Mouse (Mus musculus) embryonic stem cell, embryonic (primary cell): ENCODE data around the gene Cryba4.

ENCODE experiments used
- CTCF ChIA-PET, 4 experiments: fragments of 300-600 bp in 2 of 4; fragments of 350-600 bp in 2 of 4; sonication (Branson Sonifier 250); formaldehyde crosslinking; loops; one replicate each; lab custom pipeline; 2022; ENCODE audit warnings: inconsistent platforms in 2 of 4; lab: Charles Lee
- POLR2A ChIA-PET, 4 experiments: fragments of 300-600 bp in 2 of 4; fragments of 350-600 bp in 2 of 4; sonication (Branson Sonifier 250); formaldehyde crosslinking; loops; one replicate each; lab custom pipeline; 2022; ENCODE audit warnings: antibody characterized with exemption in 4 of 4, inconsistent platforms in 1 of 4; lab: Charles Lee

The Cryba4 gene

DNA sequence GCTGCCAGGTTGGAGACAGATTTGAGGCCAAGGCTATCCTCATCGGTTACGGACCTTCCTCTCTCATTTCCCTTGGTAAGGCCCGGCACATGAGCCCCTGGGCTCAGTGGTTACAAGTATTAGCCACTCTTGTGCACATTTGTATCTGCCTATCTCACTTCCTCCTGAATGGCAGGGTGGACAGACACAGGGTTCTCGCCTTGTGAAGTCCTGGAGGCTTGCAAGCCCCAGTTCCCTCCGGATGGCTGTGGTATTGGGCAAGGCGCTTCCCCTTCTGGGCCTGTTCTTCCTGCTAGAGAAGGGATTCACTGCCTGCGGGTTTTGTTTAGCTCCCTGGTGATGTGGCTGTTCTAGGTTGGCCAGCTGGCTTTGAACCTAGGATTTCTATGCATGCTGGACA is 27.8 kb upstream of the Cryba4 start:
- POLR2A ChIA-PET: interaction anchor here in 2 of 4 experiments (1.0 to 4.2 kb wide), 11 partner anchors 7 to 78 kb away, joined by 3 to 25 read pairs (median 5); no protein-coding TSS in a partner anchor

DNA sequence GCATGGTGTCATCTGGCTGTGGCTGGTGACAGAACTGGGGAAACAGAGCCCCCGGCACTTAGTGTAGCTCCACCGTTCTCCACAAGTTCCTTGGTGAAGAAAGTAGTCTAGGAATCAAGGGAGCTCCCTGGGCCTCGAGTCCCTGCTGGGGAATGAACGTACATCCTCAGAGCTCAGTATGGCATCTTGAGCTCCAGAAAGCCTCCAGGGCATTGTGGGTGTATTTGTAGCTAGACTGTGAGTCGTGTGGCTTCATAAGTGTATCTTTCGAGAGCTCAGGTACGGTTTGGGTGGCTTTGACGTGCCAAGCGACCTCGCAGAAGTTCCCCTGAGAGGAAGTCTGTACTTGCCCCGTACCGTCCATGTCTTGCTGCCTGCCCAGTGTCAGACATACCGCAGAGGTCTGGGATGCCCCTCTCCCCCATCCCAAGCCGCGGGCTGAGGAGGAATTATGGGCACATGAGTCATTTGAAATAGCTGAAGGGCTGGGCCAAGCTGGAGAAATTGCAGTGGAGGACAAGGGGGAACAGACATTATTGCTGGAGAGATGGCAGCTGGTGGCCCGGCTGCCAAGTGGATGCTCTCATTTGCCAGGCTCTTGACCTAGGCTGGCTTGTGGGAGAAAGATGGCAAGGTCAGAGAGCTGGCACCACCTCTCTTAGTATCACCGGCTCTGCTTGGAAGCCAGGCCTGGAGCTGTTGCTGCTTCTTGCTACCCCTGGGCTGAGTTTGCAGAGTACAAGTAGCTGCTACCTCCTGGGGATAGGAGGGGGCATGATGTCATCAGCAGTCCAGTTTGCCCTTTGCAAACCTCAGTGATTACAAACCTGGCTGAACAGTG is 27.1 kb upstream of the Cryba4 start:
- CTCF ChIA-PET: interaction anchor here in 2 of 4 experiments (0.5 to 1.4 kb wide), 2 partner anchors 39 to 786 kb away, joined by 4 read pairs; no protein-coding TSS in a partner anchor
- POLR2A ChIA-PET: interaction anchor here in 2 of 4 experiments (0.6 to 4.2 kb wide), 15 partner anchors 8 to 274 kb away, joined by 3 to 25 read pairs (median 3); no protein-coding TSS in a partner anchor

More for the DNA sequence above, 27.8 kb upstream of the Cryba4 start:
- CTCF ChIA-PET: interaction anchor here in 1 of 4 experiments (1.4 kb wide), 1 partner anchor 39 kb away, joined by 4 read pairs; no protein-coding TSS in a partner anchor

DNA sequence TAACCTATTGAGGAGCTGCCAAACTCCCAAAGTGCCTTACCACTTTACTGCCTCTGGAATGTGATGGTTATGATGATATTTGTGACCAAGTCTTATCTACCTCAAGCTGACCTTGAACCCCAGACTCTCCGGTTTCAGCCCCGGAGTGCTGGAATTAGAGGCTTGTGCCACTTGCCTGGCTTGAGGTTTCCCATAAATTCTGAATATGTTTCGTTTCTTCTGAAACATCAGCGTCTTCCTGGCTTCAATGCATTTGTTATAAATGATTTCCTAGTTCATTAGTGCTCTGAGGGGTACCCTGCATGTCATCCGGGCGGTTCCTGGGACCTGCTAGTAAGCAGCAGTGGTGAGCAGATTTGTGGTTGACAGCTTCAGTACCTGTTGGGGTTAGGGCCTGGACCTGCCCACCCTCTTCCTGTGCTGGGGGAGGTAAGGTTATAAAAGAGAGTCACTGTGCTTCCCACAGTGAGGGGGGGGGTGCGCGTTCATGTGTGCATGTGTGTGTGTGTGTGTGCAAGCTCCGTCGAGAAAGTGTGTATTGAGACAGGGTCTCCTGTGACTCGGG is 25.7 kb upstream of the Cryba4 start:
- ChIA-PET POLR2A (interaction anchor here in 2 of 4 experiments (1.0 to 3.4 kb wide), 5 partner anchors 8 to 42 kb away, joined by 3 to 40 read pairs (median 8); no protein-coding TSS in a partner anchor), CTCF (interaction anchor here in 1 of 4 experiments (0.7 kb wide), 1 partner anchor 16 kb away, joined by 3 read pairs; no protein-coding TSS in a partner anchor)

DNA sequence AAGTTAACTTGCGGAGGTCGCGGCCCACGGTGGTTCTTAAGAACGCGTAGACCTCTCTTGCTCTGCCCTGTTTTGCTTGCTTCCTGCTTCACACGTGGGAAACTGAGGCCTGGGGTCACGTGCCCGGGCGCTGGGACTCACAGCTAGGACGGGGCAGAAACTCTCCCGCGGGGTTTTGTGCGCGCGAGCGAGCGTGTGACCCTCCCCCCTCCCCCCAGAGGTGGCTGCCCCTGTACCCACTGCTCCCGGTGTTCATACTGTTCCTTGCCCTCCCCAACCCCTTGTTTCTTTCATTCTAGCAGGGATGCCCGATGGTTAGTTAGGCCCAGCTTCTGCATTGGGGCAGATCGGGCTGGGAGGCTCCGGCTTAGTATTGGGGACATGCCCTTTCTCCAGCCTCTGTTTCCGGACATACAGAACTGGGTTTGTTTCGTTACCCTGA is 24.6 kb upstream of the Cryba4 start:
- ChIA-PET CTCF (interaction anchor here in 3 of 4 experiments (0.7 to 1.2 kb wide), 10 partner anchors 12 to 199 kb away, joined by 3 to 8 read pairs (median 3); no protein-coding TSS in a partner anchor), POLR2A (interaction anchor here (0.6 to 3.4 kb wide), 46 partner anchors 9 to 1828 kb away, joined by 3 to 40 read pairs (median 4); partner anchors contain the start of genes Fbrsl1 (in 1 of the 4), Hps4 (in 1 of the 4), Srrd (in 1 of the 4) and Tfip11 (in 1 of the 4))

DNA sequence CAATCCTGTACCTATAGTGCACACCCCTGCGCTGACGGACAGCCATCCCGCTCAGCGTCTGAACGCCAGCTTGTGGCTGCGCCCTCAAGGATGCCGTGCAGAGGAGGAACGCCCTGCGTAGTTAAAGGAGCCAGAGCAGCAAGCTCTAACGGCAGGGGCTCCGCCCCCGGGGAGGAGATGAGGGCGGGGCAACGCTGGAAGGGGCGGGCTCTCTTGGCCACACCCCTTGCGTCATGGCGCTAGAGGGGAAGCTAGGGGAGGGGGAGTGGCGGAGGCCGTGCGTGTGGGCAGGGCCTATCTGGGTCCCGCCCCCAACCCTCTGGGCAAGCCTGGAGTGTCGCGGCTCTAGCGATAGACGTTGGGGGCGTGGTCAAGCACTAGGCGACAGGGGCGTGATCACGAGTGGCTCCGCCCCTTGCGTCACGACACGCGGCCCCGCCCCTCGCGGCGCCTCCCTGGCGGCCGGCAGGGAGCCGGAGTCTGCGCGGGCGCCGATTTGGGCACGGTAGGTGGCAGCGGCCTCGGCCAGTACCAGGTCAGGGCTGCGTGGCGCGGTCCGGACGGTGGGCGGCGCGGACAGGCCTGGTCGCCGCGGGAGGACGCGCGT is 24.1 kb upstream of the Cryba4 start, which contains the start of gene Tpst2:
Gene Tpst2, plus strand, starts transcription at position 425 of the 607 bp plus-strand sequence.
- CTCF ChIA-PET: interaction anchor here (0.5 to 1.2 kb wide), 13 partner anchors 11 to 1459 kb away, joined by 3 to 8 read pairs (median 3); partner anchors contain the start of gene Ficd (in 1 of the 4)
- POLR2A ChIA-PET: interaction anchor here (0.6 to 3.4 kb wide), 51 partner anchors 10 to 1828 kb away, joined by 3 to 40 read pairs (median 4); partner anchors contain the start of genes Fbrsl1 (in 1 of the 4), Hps4 (in 1 of the 4), Srrd (in 1 of the 4) and Tfip11 (in 1 of the 4)

DNA sequence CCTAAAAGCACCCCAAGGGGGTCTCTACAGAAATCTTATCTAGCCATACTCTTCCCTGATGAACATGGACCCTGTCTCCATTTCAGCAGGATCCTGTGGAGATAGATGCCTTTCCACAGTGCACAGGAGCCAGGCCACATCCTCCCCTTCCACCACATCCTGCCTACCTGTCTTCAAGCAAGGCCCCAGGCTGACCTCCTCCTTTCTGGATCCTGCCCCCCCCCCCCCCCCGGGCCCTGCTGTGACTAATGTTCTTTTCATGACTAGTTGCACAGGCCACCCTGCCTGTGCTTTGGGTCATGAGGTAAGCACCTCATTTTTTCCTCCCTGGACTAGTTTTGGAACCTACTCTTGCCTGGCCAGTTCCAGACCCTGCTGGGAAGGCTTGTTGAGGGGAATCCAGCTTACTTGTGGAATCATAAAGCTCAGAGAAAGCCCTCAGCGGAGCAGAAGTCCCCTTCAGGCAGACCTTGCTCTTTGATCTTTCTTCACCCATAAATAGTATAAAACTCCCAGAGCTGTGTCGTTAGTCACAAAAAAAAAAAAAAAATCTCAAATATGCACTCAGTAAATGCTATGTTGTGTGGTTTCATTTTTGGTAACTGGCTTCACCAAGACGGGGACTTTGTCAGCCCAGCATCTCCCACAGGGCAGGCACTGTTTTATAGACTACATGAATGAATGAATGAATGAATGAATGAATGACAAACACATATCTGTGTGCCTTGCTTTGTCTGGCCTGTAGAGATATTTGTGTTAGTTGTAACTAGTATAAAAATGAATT is 22.9 kb upstream of the Cryba4 start:
- POLR2A ChIA-PET: interaction anchor here in 3 of 4 experiments (0.6 to 2.1 kb wide), 3 partner anchors 9 to 51 kb away, joined by 3 to 24 read pairs (median 5); partner anchors contain the start of gene Tfip11 (in 1 of the 3)
- CTCF ChIA-PET: interaction anchor here in 1 of 4 experiments (0.6 kb wide), 1 partner anchor 412 kb away, joined by 3 read pairs; no protein-coding TSS in a partner anchor

DNA sequence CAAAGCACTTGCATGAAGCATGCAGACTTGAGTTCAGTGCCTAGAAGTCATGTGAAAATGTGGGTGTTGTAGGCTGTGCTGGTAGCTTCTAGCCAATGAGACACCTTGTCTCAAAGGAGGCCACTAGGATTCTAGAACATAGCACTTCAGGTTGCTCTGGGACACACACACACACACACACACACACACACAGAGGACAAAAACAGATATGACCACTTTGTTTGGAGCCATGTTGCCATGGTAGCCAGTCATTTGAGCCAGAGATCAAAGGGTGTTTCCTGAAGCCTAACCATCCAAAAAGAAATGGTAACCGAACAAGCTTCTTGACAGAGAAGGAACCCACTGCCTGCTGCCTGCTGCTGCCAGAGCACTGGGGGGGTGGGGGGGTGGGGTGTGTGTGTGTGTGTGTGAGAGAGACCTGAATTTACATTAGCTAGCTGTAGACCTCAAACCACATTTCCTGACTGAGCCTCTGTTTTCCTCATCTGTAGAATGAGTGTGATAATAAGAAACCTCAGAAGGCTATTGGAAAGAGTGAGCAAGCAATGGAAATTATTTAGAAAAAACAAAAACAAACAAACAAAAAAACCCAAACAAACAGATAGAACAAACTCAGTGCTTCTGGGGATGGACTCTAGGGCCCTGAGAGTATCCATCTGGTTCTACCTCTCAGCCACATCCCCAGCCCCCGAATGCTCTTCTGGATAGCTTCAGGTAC is 21.6 kb upstream of the Cryba4 start:
- POLR2A ChIA-PET: no interaction called here
- CTCF ChIA-PET: no interaction called here

DNA sequence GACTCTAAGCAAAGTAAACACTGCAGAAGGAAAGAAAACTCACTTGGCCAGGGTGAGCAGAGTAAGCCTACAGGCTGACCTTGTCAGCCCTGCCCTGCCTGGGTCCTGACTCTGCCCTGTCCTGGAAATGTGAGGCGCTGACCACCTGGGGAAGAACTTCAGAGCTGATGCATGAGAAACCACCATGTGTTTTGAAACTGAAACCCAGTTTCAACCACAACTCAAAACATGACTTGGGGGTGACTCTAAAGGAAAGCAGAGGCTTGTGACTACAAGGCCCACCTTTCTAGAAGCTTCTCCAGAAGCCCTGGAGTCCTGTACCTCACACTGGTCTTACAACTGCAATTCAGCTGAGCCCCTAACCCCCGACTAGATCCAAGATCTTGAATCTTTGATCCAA is 20.6 kb upstream of the Cryba4 start:
- POLR2A ChIA-PET: no interaction called here

DNA sequence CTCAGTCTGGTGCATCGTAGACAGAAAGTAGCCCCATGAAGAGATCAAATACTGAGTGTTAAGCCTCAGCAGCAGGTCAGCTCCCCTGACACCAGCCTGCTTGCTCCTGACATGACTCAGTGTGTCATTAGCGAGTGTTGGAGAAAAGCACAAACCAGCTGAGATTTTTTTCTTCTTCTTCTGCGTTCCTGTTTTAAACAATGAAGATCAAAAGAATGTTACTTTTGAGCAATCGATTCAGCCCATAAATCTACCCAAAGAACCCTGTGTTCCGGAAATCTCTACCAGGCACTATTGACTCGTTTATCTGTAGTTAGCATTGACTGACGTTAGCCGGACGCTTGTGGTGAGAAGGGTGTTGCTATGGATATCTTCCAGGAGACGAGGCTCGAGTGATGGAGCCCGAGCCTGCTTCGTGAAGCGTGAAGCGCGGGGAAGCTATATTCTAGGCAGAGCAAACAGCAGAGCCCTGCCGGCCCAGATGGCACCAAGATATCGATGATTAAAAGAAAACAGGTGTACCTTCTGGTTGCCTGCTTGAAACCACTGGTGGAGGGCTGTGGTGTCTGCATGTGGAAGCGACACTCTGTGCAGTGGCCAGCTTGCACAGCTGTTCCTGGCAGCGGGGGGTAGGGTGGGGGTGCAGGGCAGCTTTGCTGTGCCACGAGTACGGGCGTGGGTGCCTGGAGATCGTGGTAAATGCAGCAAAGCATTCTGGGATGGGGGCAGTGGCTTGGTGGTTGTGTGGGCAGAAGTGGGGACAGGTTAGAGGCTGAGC is 18.6 kb upstream of the Cryba4 start:
- ChIA-PET CTCF (interaction anchor here in 1 of 4 experiments (0.9 kb wide), 1 partner anchor 88 kb away, joined by 3 read pairs; no protein-coding TSS in a partner anchor), POLR2A (interaction anchor here in 1 of 4 experiments (0.6 to 1.5 kb wide), 4 partner anchors 10 to 16 kb away, joined by 3 to 6 read pairs (median 4); no protein-coding TSS in a partner anchor)

More for the DNA sequence above, 20.6 kb upstream of the Cryba4 start:
- CTCF ChIA-PET: no interaction called here

DNA sequence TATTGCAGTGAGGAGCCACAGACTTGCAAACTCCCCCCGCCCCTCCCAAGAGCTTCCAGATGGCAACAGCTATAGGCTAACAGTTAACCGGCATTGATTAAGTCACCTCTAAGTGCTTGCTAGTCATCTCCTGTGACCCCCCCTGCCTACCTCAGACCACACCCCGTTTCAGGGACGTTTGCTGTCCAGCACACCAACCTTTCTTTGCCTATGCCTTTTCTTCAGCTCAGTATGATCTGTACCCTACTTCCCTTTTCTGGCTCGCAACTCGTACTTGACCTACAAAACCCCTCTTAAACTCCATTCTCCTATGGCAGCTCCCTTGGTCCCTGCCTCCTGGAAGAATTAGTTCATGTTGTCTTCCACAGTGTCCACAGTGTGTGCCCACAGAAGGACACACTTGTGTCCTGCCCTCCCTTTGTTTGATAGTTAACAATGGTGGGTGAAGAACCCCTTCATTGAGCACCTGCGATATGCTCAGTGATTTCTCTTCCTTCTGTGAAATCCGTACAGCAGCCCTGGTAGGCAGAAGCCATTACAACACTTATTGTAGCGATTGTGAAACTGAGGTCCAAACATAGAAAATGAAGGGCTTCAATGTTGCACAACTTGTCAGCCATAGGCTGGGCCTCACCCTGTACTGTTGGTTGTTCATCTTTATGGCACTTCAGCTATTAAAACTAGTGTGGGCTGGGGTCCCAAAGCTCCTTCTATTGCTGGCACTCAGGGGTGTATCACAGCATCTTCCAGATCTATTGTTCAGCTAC is 13.9 kb upstream of the Cryba4 start:
- ChIA-PET POLR2A (interaction anchor here (0.6 to 2.2 kb wide), 16 partner anchors 10 to 82 kb away, joined by 3 to 24 read pairs (median 4); partner anchors contain the start of gene Tpst2 (in 4 of the 4)), CTCF (interaction anchor here in 3 of 4 experiments (0.6 to 2.0 kb wide), 8 partner anchors 10 to 70 kb away, joined by 3 to 6 read pairs (median 4); partner anchors contain the start of gene Tpst2 (in 1 of the 3))

DNA sequence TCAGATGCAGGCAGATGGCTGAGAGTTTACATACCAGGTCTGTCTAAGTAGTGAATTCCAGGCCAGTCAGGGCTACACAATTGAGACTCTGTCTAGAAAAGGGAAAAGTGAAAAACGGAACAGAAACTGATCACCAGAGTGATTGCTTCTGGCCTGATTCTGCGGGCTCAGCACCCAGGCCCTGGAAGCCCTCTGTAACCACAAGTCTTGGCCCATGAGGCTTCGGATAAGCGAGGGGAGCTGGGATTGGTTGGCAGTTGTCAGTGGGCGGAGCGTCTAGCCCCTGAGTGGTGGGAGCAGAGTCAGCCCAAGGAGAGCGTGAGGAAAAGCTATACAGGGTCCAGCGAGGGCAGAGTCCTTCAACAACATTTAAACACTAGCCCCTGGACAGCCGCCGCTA is 13.2 kb upstream of the Cryba4 start:
- ChIA-PET CTCF (interaction anchor here in 3 of 4 experiments (0.6 to 2.0 kb wide), 8 partner anchors 9 to 70 kb away, joined by 3 to 6 read pairs (median 4); partner anchors contain the start of gene Tpst2 (in 1 of the 3)), POLR2A (interaction anchor here (0.6 to 2.2 kb wide), 14 partner anchors 10 to 83 kb away, joined by 3 to 24 read pairs (median 4); partner anchors contain the start of gene Tpst2 (in 4 of the 4))

DNA sequence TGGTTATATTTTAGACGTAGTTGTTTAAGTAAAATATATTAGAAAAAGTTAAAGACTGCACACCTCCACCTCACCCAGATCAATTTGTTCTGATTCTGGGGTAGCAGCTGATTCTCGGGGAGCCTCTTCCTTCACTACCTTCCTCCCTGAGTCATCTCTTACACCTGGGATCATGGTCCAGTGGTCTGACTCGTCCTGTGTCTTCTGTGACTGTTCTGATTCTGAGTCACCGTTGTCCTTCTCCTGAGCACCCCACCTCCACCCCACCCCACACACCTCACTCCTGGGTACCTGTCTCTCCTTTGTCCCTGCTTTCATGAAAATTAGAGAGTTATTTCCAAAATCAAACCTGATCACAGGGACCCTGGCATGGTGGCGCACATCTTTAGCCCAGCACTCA is 12.8 kb upstream of the Cryba4 start:
- ChIA-PET POLR2A (interaction anchor here in 3 of 4 experiments (0.9 to 2.2 kb wide), 9 partner anchors 11 to 51 kb away, joined by 3 to 24 read pairs (median 5); partner anchors contain the start of gene Tpst2 (in 3 of the 3)), CTCF (interaction anchor here in 1 of 4 experiments (1.9 to 2.0 kb wide), 2 partner anchors 11 to 24 kb away, joined by 6 read pairs; partner anchors contain the start of gene Tpst2)

DNA sequence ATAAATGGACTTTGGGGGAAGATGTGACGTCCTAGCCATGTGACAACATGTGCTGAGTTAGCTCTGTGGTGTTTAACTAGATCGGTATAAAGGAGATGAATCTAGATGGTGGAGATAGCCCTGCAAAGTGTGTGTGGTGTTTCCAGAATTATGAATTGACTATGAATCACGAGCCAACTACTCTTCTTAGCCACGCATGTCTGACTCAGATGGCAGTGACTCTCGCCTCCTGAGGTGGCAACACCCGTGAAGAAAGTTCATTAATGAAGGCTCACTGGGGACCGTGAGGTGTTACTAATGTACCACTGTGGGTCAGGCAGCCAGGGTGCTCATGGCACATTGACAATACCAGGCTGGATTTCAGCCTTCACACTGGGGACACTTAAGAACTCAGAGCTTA is 11.8 kb upstream of the Cryba4 start:
- POLR2A ChIA-PET: no interaction called here
- CTCF ChIA-PET: interaction anchor here in 1 of 4 experiments (1.9 to 2.0 kb wide), 2 partner anchors 12 to 23 kb away, joined by 6 read pairs; partner anchors contain the start of gene Tpst2

DNA sequence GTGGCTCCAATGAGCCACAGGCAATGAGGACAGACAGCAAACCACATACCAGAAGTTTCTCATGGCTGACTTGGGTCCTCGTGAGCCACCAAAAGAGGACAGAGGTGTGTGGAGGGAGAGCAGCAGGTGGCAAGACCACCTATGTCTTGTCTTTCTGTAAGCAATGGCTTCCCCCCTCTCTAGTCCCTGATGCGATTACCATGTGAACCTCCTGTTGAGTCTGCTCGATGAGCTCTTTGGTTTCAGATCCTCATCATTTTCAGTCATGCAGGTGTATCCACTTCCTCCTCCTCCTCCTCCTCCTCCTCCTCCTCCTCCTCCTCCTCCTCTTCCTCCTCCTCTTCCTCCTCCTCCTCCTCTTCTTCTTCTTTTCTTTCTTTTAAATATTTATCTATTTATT is 8.5 kb upstream of the Cryba4 start:
- CTCF ChIA-PET: no interaction called here
- POLR2A ChIA-PET: interaction anchor here in 1 of 4 experiments (0.7 to 1.1 kb wide), 2 partner anchors 22 to 24 kb away, joined by 3 read pairs; no protein-coding TSS in a partner anchor
